Mouse (Mus musculus) erythroblast, adult 5-6 weeks (primary cell): ENCODE measurements around the gene Sacm1l. TPM values are rescaled to one million over a fixed set of nuclear protein-coding genes. Genes with fewer than 3 reads are reported as not detected.

ENCODE experiments used
- ATAC-seq: replicated peaks from 2 replicates; pipeline ENCODE4 v1.8.0; 2016; ENCODE audit warnings: moderate number of reproducible peaks, mild to moderate bottlenecking, moderate TSS enrichment, inconsistent platforms; ENCODE audit not compliant: poor library complexity, low FRiP score, severe bottlenecking
- total RNA-seq, 2 experiments: library from RNA; stranded (forward) in 1 of 2; stranded (reverse) in 1 of 2; fragments of 150-400 nt in 1 of 2; fragments of 200-764, 138-1000 nt in 1 of 2; gene quantifications; 2 replicates each; pipeline versions ENCODE4 v1.2.3 to v1.2.4; 2015 to 2017; ENCODE audit warnings: low replicate concordance in 2 of 2

Sacm1l gene
- total RNA-seq (2015; ENCODE audit: low replicate concordance) (12.7 and 15.5 TPM in 2 replicates), total RNA-seq (2017; ENCODE audit: low replicate concordance) (12.8 and 13.4 TPM in 2 replicates)

DNA sequence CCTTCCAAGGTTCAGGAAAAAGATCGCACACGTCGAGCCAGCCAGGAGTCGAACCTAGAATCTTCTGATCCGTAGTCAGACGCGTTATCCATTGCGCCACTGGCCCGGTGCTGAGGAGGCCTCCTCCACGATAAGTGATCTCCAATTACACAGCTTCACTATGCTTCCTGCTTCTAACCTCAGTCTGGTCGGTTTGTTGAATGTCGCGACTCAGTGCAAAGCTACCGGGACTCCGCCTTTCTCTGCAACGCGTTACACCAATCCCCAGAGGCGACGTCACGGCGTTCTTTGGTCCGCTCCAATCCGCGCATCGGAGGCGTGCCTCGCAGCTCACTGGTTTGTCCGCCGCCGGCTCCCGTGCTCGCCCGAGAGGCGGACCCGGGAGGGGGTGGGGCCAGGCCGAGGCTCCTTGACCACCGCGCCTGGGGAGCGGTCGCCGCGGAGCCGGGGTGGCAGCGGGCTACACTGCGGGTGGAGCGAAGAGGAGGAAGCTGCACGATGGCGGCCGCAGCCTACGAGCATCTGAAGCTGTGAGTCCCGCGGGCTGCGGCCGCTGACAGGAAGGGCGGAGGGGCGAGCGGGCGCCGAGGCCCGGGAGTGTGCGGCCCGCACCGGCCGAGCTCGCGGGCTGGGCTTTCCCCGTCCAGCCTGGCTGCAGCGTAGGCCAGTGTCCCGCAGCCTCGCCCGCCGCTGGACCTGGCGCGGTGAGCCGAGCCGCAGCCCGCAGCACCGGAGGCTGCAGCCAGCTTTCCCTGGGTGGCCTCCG is at the start of gene Sacm1l:
Sacm1l (plus strand) TSS at position 368 of the 766 bp plus-strand sequence.
- ATAC-seq: peak; percentile 88

DNA sequence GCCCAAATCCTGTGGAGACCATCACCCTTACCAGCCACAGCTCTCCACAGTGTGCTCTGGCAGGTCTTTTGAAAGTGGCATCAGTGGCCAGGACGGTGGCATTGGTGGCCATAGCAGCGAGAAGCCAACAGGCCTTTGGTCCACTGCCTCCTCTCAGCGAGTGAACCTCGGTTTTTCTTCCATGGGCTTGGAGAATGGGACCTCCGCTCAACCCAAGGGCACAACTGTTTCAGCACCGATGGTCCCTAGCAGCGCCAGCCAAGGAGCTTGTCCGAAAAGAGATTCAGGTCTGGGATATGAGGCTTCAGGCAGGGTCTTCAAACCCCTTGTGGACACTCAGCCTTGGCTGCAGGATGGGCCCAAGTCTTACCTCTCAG is 49.7 kb upstream of the Sacm1l start:
- ATAC-seq: no peak

DNA sequence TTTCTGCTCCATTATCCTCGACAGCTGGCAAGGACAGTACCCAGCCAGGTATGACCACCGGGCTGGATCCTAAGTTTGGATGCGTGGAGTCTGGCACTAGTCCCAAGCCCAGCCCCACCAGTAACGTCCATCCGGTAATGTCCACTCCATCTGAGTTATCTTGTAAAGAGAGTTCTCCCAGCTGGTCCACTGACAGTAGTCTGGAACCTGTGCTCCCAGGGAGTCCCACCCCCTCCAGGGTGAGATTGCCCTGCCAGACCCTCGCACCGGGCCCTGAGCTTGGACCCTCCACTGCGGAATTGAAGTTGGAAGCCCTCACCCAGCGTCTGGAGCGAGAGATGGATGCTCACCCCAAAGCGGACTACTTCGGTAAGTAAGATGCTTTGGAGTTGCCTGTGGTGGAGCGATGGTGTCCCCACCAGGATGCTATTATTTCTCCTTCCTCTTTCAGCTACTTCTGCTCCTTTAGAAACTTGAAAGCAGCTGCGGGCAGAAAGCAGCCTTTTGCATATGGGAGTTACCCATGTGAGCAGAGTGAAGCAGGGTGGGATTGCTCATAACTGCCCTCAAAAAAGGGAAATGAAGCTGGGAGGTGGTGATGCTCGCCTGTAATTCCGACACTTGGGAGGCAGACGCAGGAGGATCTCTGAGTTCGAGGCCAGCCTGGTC is 49.2 kb upstream of the Sacm1l start:
- ATAC-seq: no peak

- ATAC-seq: peak; percentile 79
Measured at GRCm38 (mm10) chr9:123481136-123481535, 48.4 kb upstream of the Sacm1l start.

DNA sequence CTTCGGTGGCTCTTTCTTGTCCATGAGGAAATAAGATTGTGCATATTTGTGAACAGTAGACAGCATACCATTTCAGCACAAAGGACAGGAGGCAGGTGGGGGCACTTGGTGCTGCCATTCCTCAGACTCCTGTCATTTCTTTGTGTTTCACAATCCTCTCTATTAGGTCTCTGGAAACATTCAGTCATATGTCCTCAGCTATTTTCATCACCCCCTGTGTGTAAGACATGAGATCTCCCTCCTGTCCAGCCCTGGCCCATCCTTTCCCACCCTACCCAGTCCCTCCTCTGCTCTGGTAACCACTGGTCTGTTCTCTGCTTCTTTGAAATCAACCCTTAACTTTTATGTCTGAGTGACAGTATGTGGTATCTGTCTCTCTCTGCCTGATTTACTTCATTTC is 46.0 kb upstream of the Sacm1l start:
- ATAC-seq: no peak

GRCm38 (mm10) chr9:123484830-123485229 is 44.7 kb upstream of the Sacm1l start:
- ATAC-seq: no peak

DNA sequence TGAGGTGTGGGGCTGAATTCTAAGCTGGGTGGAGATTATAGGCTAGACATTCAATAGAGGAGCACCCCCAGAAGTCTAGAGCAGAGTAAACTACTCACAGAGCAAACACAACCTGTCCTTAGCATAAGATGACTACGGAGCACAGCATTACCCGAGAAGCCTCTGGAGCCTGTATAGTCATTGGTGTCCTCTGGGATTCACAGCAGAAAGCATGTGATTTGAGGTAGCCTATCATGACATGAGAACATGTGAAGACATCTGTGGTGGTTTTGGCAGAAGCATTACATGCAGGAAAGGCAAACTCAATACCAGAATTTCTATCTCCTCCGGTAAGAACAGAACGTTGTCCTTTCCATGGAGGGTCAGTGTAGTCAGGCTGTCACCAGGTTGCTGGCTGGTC is 44.0 kb upstream of the Sacm1l start:
- no peak for ATAC-seq

DNA sequence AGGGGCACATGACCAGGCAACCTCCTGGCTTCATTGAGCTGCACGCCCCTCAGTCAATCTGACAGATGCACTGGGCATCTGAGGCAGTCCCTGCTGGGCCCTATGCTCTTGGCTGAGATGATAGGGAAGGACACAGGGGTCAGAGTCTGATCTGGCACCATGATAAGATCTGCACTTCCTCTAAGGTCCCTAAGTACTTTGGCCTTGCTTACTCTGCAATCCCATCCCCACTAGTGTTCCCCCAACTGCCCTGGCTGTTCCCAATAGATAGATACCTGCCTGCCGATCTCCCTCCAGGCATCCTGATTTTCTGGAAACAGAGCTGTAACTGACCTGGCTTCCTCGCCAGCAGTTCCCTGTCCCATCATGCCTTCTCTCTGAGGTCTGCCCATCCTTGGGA is 42.9 kb upstream of the Sacm1l start:
- ATAC-seq: no peak

- no peak for ATAC-seq
Measured at GRCm38 (mm10) chr9:123489073-123489472, 40.5 kb upstream of the Sacm1l start.

GRCm38 (mm10) chr9:123489727-123490343 is 39.7 kb upstream of the Sacm1l start:
- ATAC-seq: no peak

DNA sequence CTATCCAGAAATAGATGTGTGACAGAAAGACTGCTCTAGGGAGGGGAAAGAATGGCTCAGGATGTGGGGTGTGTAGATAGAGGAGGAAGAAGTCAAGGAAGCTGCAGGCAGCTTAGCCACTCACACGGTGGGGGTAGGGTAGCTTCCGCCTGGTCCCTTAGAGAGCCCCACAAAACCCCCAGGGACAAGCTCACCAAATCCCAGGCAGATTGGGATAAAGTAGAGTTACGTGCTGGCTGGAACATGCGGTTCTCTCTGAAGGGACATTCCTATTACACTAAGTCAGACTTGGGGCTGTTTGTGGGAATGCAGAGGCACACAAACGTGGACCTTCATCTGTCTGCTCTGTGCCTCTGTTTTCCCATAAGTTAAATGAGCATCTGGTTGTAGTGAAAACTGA is 38.6 kb upstream of the Sacm1l start:
- no peak for ATAC-seq

- ATAC-seq: peak; percentile 60
Measured at GRCm38 (mm10) chr9:123491917-123492585, 37.5 kb upstream of the Sacm1l start.

DNA sequence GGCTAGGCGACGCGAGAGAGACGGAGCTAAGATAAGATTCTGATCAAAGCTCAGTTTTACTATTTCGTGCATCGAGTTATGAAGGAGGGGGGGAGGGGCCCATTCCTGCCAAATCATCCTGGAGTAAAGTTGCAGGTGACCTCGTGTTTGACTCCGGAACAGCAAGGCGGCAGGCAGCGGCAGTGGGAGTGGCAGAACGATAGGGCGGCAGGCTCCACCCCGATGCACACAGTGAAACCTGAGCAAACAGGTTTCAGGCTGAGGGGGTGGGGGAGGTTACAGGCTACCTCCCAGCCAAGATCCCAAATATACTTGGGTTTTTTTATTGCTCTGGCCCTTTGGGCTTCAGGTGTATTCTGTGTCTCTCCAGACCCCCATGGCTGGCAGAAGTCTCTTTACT is 32.9 kb upstream of the Sacm1l start:
- ATAC-seq: no peak

GRCm38 (mm10) chr9:123497906-123498305 is 31.7 kb upstream of the Sacm1l start:
- ATAC-seq: no peak

DNA sequence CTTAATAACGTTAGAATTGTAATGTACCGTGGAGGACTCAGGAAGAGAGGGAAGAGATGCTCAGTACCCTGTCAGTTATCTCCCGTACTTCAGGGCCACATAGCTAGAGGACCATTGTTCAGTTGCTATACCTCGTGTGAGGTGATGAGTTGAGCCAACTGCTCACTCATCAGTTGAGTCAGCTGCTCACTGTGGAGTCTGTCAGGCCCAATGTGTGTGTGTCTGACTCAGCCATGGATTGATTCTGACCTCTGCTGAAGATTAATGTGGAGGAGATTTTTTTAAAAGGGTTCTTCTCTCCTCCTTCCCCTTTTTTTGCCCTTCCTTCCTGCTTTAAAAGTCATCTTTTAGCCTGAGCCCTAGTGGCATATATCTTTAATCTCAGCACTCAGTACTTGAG is 29.1 kb upstream of the Sacm1l start:
- ATAC-seq: no peak

- ATAC-seq: no peak
Measured at GRCm38 (mm10) chr9:123503171-123503834, 26.3 kb upstream of the Sacm1l start.

DNA sequence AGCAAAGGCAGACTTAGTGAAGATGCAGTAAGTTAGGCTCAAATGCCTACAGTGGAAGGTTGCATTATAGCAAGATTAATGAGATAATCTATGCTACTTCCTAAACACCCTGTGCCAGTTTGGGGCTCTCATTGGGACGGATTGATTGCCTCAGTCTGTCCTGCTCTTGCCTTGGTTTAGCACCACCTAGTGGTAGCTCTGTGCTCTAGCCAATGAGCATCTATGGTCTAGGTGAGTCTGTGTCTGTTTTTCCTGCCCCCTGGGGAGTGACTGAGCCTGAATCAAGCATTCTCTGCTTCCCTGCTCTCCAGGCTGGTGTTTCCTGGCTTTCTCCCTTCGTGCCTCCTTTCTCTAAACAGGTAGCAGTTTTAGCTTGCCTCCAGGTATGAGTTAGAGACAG is 25.2 kb upstream of the Sacm1l start:
- peak; percentile 93 for ATAC-seq

- no peak for ATAC-seq
Measured at GRCm38 (mm10) chr9:123505598-123505997, 24.0 kb upstream of the Sacm1l start.

GRCm38 (mm10) chr9:123506270-123507146 is 23.1 kb upstream of the Sacm1l start:
- ATAC-seq: no peak
